Mouse (Mus musculus): ENCODE results near the gene Tfe3.
"Not testable (repeated sequence)": the region's sequence is repeated elsewhere in the genome, so short reads cannot be mapped to it uniquely, and the experiment has no call there.

Tfe3 gene

DNA sequence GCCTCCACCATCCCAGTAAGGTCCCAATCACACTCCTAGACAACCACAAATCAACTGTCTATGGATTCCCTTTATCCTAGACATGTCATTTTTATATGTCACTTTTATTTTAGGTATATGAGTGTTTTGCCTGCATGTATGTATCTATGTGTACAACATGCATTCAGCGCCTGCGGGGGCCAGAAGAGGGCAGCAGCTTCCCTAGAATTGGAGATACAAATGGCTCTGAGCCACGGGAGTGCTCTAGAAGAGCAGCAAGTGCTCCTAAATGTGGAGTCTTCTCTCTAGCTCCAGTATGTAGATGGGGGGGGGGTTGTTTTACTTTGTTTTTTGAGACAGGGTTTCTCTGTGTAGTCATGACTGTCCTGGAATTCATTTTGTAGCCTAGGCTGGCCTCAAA lies 8.7 kb upstream of the Tfe3 start:
- DNase-seq: not testable (repeated sequence)

DNA sequence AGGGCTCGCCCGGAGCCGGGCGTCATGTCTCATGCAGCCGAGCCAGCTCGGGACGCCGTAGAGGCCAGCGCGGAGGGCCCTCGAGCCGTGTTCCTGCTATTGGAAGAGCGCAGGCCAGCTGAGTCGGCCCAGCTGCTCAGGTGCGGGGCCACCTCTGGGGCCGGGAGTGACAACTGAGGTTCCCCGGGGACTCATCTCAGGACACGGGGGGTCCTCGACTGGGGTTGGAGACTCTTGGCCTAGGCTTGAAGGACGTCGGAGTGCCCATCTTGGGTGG lies 499 bp downstream of the Tfe3 start:
- DNase-seq: no peak

- DNase-seq: peak; percentile 6
These were observed 1.5 kb downstream of the Tfe3 start for GRCm38 (mm10) chrX:7763631-7764393.

- no peak for DNase-seq
These were observed 2.4 kb downstream of the Tfe3 start for GRCm38 (mm10) chrX:7764657-7765280.

GRCm38 (mm10) chrX:7765281-7765670 lies 2.9 kb downstream of the Tfe3 start:
- no peak for DNase-seq

DNA sequence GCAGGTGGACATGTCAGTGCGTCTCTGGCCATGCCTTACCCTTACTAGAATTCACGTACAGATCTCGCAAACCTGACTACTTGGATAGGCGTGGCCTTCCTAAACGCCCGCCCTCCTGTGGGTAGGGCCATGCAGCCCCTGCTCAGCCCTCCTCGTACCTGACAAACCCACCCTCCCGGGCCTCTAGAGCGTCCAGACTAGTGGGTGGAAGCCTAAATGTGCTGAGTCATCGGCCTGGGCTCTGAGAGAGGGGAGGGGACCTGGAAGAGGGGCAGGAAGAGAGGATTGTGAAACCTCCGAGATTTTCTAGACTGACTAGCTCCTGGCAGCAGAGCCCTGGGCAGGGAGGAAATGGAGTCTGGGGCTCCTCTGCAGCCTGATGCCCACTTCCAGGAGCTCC lies 3.4 kb downstream of the Tfe3 start:
- peak; percentile 37 for DNase-seq

DNA sequence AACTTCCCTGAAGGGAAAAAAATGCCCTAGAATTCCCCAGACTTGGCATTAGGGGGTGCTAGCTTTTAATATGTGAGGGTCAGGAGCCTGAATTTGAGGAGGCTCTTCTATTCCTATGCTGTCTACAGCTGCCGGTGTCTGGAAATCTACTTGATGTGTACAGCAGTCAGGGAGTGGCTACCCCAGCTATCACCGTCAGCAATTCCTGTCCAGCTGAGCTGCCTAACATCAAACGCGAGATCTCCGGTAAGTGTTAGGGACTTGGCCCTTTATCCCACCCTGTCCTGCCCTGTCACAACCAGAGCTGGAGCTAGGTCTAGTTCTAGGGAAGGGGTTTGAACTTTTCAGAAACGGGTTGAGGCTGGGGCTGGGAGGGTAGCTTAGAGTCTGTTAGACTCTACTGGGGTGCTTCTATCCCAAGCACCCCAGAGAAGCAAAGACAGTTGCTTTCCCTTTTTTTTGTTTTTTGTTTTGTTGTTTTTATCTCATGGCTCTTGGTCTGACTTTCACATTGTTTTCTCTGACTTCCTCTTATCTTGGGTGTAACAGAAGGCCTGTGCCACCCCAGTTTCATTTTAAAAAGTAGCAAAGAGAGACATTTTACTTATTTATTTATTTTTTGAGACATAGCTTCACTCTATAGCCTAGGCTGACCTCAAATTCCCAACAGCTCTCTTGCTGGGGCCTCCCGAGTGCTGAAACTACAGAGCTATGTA lies 7.1 kb downstream of the Tfe3 start:
- DNase-seq: no peak

DNA sequence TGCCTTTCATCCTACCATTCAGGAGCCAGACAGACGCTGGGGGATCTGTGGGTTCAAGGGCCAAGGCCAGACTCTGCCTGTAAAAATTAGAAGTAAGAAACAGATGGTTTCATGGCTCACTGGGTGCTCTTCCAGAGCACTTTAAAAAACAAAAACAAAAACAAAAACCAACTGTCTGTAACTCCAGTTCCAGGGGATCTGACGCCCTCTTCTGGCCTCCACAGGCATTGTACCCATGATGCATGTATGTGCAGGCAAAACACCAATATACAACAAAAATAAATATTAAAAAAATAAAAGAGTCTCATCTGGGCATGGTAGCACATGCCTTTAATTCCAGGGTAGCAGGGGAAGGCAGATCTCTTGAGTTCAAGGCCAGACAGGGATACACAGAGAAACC lies 10.4 kb downstream of the Tfe3 start:
- DNase-seq: no peak

GRCm38 (mm10) chrX:7775501-7776205 lies 13.3 kb downstream of the Tfe3 start:
- no peak for DNase-seq

DNA sequence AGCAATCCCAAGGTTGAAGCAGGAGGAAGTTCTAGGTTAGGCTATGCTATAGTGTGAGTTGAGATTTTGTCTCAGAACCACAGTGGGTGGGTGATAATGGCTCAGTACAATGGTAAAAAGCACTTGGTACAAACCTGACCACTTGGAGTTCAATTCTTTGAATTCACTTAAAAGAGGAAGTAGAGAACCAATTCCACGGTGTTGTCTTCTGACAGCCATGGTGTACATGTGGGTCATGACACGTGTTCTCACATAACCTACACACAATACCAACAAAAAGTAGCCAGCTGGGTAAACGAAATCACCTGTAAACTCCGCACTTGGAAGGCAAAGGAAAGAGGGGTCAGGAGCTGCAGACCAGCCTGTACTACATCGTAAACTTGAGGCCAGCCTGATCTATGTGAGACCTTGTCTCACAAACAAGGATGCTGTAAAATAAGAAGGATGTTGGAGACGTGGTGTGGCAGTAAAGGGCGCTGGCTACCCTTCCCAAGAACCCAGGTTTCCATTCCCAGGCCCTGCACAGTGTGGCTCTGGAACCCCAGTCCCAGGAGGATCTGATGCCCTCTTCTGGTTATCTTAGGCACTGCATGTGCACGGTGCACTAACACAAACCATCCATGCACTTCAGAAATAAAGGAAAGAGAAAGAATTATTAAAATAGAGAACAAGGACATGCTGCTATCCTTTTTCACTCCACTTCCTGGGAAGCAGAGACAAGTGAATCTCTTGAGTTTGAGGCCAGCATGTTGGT lies 14.1 kb downstream of the Tfe3 start:
- peak; percentile 35 for DNase-seq

DNA sequence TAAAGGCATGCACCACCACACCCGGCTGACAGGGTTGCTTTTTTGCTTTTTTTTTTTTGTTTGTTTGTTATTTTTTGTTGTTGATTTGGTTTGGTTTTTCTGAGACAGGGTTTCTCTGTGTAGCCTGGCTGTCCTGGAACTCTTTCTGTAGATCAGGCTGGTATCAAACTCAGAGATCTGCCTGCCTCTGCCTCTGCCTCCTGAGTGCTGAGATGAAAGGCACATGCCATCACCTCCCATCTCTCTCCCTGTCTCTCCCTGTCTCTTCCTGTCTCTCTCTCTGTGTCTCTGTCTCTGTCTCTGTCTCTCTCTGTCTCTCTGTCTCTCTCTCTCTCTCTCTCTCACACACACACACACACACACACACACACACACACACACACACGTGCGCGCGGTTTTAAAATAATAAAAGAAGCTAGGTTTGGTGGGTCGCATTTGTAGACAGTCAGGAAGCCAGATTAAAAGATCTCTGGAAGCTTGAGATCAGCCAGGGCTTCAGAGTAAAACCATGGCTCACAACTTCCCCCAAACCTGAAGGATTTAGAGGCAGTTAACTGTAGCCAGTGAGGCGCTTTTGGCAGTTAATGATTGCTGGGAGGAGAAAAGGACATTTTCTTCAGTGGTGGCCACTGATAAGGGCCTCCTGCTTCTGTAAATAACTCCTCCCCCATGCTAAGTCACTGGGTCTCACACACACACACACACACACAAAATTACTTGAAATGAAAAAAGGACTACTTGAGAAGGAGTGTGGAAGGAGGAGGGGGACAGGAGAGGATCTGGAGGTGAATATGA lies 16.3 kb downstream of the Tfe3 start:
- DNase-seq: no peak

DNA sequence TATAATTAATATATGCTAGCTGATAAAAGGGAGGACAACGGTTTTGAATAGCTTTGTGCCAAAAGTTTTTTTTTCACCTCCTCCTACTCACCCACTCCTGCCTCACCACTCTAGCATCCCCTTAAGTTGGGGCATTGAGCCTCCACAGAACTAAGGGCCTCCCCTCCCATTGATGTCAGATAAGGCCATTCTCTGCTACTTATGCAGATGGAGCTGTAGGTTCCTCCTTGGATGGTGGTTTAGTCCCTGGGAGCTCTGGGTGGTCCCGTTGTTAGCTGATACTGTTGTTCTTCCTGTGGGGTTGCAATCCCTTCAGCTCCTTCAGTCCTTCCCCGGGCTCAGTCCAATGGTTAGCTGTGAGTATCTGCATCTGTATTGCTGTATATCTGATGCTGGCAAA lies 16.9 kb downstream of the Tfe3 start:
- DNase-seq: no peak

GRCm38 (mm10) chrX:7782603-7783092 lies 20.3 kb downstream of the Tfe3 start:
- DNase-seq: no peak

- peak; percentile 62 for DNase-seq
These were observed 27.3 kb downstream of the Tfe3 start, which contains the start of gene Gripap1 for GRCm38 (mm10) chrX:7789542-7790136. TSS of gene Gripap1 (plus strand) at chrX:7789765.

GRCm38 (mm10) chrX:7790309-7790708 lies 27.9 kb downstream of the Tfe3 start:
- DNase-seq: no peak

DNA sequence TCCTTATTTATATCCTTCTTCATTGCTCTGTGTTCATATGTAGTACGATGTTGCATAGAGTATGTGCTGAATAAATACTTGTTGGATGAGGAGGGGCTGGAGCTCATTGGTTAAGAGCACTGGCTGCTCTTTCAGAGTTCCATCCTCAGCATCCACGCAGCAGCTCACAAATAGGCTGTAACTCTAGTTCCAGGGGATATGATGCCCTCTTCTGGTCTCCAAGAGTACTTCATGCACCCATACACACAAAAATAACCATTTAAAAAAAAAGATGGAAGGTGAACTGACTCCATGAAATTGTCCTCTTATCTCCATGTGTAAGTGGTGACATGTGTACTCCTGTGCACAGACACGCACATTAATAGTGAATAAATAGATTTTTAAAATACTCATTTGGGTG lies 31.0 kb downstream of the Tfe3 start:
- no peak for DNase-seq

GRCm38 (mm10) chrX:7795016-7795415 lies 32.7 kb downstream of the Tfe3 start:
- DNase-seq: no peak

DNA sequence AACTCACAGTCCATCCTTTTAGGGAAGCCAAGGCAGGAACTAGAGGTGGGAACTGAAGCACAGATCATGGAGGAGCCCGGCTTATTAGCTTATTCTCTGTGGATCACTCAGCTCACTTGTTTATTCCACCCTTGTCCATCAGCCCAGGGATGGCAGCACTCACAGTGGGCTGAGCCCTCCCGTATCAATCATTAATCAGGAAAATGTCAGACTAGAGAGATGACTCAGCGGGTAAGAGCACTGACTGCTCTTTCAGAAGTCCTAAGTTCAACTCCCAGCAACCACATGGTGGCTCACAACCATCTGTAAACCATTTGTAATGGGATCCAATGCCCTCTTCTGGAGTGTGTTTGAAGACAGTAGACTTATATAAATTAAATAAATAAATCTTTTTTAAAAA lies 35.0 kb downstream of the Tfe3 start:
- DNase-seq: no peak

- not testable (repeated sequence) for DNase-seq
These were observed 39.8 kb downstream of the Tfe3 start for GRCm38 (mm10) chrX:7802157-7802556.

- DNase-seq: not testable (repeated sequence)
These were observed 52.7 kb downstream of the Tfe3 start for GRCm38 (mm10) chrX:7815016-7815415.
